Mouse (Mus musculus) intestine, embryonic 14.5 days (tissue): Measurements from ENCODE around the gene Gm9833. TPM values are rescaled to one million over a fixed set of nuclear protein-coding genes. Genes with fewer than 3 reads are reported as not detected.

Experiments
- ATAC-seq: fragments of 200-750 bp; cut with Nextera tagmentation; replicated peaks from 2 replicates; pipeline ENCODE4 v1.8.0; 2017; ENCODE audit warnings: low read depth, moderate number of reproducible peaks, moderate TSS enrichment, moderate library complexity; ENCODE audit not compliant: low FRiP score, low TSS enrichment
- DNase-seq: peaks from one replicate; pipeline ENCODE4 v3.0.0-alpha.2; 2018; ENCODE audit warnings: low spot score
- H3K27ac ChIP-seq: fragments of 300-500 bp; sonication (generic); 2 replicates; pipeline ENCODE4 v1.5.1; 2014; ENCODE audit warnings: low read depth, mild to moderate bottlenecking, control low read depth
- H3K27me3 ChIP-seq: fragments of 300-500 bp; sonication (generic); replicated peaks from 2 replicates; pipeline ENCODE4 v1.6.1; 2014; ENCODE audit warnings: low read length, control low read depth; ENCODE audit not compliant: control insufficient read depth, insufficient read depth
- H3K36me3 ChIP-seq: fragments of 300-500 bp; sonication (generic); 2 replicates; pipeline ENCODE4 v1.6.1; 2014; ENCODE audit warnings: low read length, control low read depth; ENCODE audit not compliant: control insufficient read depth, insufficient read depth
- H3K4me1 ChIP-seq: fragments of 300-500 bp; sonication (generic); replicated peaks from 2 replicates; pipeline ENCODE4 v1.6.1; 2014; ENCODE audit warnings: low read length, control low read depth, mixed read lengths; ENCODE audit not compliant: control insufficient read depth, insufficient read depth
- H3K4me2 ChIP-seq: fragments of 300-500 bp; sonication (generic); 2 replicates; pipeline ENCODE4 v1.6.1; 2014; ENCODE audit warnings: low read length
- H3K4me3 ChIP-seq: fragments of 300-500 bp; sonication (generic); 2 replicates; pipeline ENCODE4 v1.5.1; 2014; ENCODE audit warnings: low read depth, low read length, control low read depth, mixed read lengths
- H3K9ac ChIP-seq: fragments of 300-500 bp; sonication (generic); 2 replicates; pipeline ENCODE4 v1.6.1; 2014; ENCODE audit warnings: mild to moderate bottlenecking, low read length
- H3K9me3 ChIP-seq: fragments of 300-500 bp; sonication (generic); 2 replicates; pipeline ENCODE4 v1.6.1; 2016; ENCODE audit warnings: low read length, control low read depth; ENCODE audit not compliant: control insufficient read depth
- WGBS: fragments of 180-500 bp; shearing (Covaris S2); extraction: QIAGEN DNeasy Blood & Tissue Kit; methylation state at CpG from one replicate; pipeline ENCODE4 v1.1.7; 2014; 5-methylcytosine and 5-hydroxymethylcytosine counted together
- polyA plus RNA-seq: library from polyadenylated mRNA; unstranded; fragments of >200 nt; fragmentation: Nextera tagmentation; extraction: Ambion mirVana; gene quantifications from 2 replicates; pipeline ENCODE4 v1.2.1, GENCODE M21; 2014

Gm9833 gene
- polyA plus RNA-seq, 1 experiment from 2014 or later: 2.6 TPM

- Histone ChIP-seq H3K27ac (no peak overlapping the region), H3K4me3 (no peak overlapping the region), H3K36me3 (no peaks in the 10 kb centered on the region), H3K27me3 (no peaks in the 10 kb centered on the region), H3K9me3 (no peaks in the 10 kb centered on the region), H3K4me2 (no peak overlapping the region), H3K4me1 (no peaks in the 10 kb centered on the region), H3K9ac (no peak overlapping the region)
- no peak for DNase-seq
- no peak for ATAC-seq
- WGBS: 84% methylated on average over 2 of the region's 2 CpGs
These were observed 23.7 kb downstream of the Gm9833 start for GRCm38 (mm10) chr3:10111570-10111969.

- Histone ChIP-seq H3K27me3 (no peaks in the 10 kb centered on the region), H3K36me3 (no peaks in the 10 kb centered on the region), H3K9me3 (no peaks in the 10 kb centered on the region), H3K4me1 (no peaks in the 10 kb centered on the region), H3K4me3 (no peak overlapping the region), H3K4me2 (no peak overlapping the region), H3K9ac (no peak overlapping the region), H3K27ac (no peak overlapping the region)
- DNase-seq (no peak), ATAC-seq (no peak)
- WGBS: 80% methylated on average over 4 of the region's 4 CpGs
These were observed 24.3 kb downstream of the Gm9833 start for GRCm38 (mm10) chr3:10112196-10112595.

GRCm38 (mm10) chr3:10112660-10113059, 24.8 kb downstream of the Gm9833 start:
- H3K27me3 ChIP-seq: no peaks in the 10 kb centered on the region
- no peaks in the 10 kb centered on the region for H3K4me1 ChIP-seq
- WGBS: 95% methylated on average over 2 of the region's 2 CpGs
- no peaks in the 10 kb centered on the region for H3K36me3 ChIP-seq
- H3K4me3 ChIP-seq: no peak overlapping the region
- no peak overlapping the region for H3K27ac ChIP-seq
- no peak overlapping the region for H3K9ac ChIP-seq
- ATAC-seq (no peak), DNase-seq (no peak)
- no peaks in the 10 kb centered on the region for H3K9me3 ChIP-seq
- H3K4me2 ChIP-seq: no peak overlapping the region

GRCm38 (mm10) chr3:10116531-10116930, 28.6 kb downstream of the Gm9833 start:
- DNase-seq: no peak
- Histone ChIP-seq H3K36me3 (no peaks in the 10 kb centered on the region), H3K4me2 (no peak overlapping the region), H3K27ac (no peak overlapping the region), H3K4me3 (no peak overlapping the region), H3K27me3 (no peaks in the 10 kb centered on the region), H3K9ac (no peak overlapping the region), H3K9me3 (no peaks in the 10 kb centered on the region), H3K4me1 (no peaks in the 10 kb centered on the region)
- ATAC-seq: no peak
- 93% methylated on average over 12 of the region's 12 CpGs for WGBS

DNA sequence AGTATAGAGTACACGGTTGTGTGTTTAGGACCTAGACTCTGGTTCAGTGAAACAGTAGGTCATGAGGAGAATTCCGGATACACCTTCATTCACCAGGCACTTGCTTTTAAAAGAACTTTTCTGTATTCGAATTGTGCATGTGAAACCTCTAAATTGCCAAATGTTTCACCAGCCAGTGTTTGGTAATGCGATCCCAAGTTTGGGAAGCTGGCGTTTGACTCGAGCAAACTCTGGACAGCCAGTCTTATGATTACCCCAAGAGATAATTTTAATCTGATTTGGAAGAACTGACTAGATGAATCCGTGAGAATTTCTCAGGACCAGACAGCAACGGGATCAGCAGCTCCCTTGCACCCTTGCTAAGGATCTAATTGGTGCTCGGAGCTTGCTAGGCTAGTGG, 33.3 kb downstream of the Gm9833 start:
- Histone ChIP-seq H3K9me3 (no peaks in the 10 kb centered on the region), H3K27ac (no peak overlapping the region), H3K4me2 (no peak overlapping the region), H3K36me3 (no peaks in the 10 kb centered on the region), H3K27me3 (no peaks in the 10 kb centered on the region), H3K4me1 (no peaks in the 10 kb centered on the region), H3K4me3 (no peak overlapping the region), H3K9ac (no peak overlapping the region)
- DNase-seq (no peak), ATAC-seq (no peak)
- WGBS: 83% methylated on average over 9 of the region's 9 CpGs

GRCm38 (mm10) chr3:10121956-10122739, 34.2 kb downstream of the Gm9833 start:
- Histone ChIP-seq H3K4me2 (no peak overlapping the region), H3K36me3 (no peaks in the 10 kb centered on the region), H3K27ac (no peak overlapping the region), H3K9me3 (no peaks in the 10 kb centered on the region), H3K9ac (no peak overlapping the region), H3K4me1 (no peaks in the 10 kb centered on the region), H3K27me3 (no peaks in the 10 kb centered on the region), H3K4me3 (no peak overlapping the region)
- ATAC-seq (no peak), DNase-seq (no peak)
- 74% methylated on average over 6 of the region's 6 CpGs for WGBS

DNA sequence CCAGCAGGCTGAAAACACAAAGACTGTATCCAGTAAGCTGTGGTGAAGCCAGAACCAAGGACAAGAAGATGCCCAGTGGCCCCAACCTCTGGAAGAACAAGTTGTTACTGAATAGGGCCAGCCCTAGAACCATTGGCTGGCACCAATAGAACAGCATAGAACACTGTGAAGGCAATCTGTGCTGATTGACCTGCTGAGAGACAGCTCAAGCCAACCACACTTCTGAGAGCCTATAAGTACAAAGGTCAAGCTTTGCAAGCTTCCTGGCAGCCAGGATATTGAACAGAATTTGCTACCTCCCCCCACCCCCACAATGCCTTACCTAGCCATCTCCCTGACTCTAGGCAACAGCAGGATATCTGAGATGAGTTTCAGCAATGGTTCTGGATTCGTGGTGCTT, 35.7 kb downstream of the Gm9833 start:
- no peak overlapping the region for H3K9ac ChIP-seq
- no peaks in the 10 kb centered on the region for H3K36me3 ChIP-seq
- DNase-seq (no peak), ATAC-seq (no peak)
- no peaks in the 10 kb centered on the region for H3K4me1 ChIP-seq
- no peak overlapping the region for H3K27ac ChIP-seq
- no peaks in the 10 kb centered on the region for H3K27me3 ChIP-seq
- WGBS: 79% methylated on average over 1 of the region's 1 CpGs
- no peak overlapping the region for H3K4me3 ChIP-seq
- H3K9me3 ChIP-seq: no peaks in the 10 kb centered on the region
- no peak overlapping the region for H3K4me2 ChIP-seq

DNA sequence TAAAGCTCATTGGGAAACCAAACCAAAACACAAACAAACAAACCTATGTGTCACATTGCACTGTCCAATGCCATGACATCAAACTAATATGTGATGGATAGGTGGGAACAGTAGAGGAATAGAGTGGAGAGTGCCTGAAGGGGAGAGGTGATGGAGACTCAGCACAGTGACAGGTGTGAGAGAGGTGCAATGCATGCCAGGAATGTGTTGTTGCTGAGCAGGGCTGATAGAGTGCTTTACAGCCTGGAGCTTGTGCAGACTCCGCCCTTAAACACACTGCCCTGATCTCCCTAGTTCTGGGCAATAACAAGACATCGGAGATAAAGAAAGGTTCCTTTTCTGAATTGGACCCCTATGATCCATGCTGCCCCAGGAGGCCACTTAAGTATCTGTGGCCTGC, 36.2 kb downstream of the Gm9833 start:
- Histone ChIP-seq H3K4me2 (no peak overlapping the region), H3K9ac (no peak overlapping the region), H3K36me3 (no peaks in the 10 kb centered on the region), H3K4me3 (no peak overlapping the region), H3K4me1 (no peaks in the 10 kb centered on the region), H3K27me3 (no peaks in the 10 kb centered on the region), H3K27ac (no peak overlapping the region), H3K9me3 (no peaks in the 10 kb centered on the region)
- no peak for DNase-seq
- ATAC-seq: no peak
- 83% methylated on average over 2 of the region's 2 CpGs for WGBS

DNA sequence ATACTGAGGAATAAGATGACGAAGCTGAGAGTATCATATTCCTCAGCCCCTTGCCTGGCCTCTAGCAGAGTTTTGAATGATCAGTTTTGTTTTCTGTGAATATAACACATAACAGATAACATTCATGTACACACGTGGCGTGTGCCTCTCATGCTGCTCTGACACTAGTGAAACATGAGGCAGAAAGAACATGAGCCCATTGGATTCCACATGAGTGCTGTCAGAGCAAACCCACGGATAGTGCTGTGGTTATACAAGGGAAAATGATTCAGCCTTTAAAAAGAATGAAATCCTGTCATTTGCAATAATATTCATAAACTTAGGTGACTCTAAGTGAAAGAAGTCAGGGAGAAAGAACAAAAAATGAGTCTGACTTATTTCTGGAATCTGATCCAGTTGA, 37.4 kb downstream of the Gm9833 start:
- no peak overlapping the region for H3K9ac ChIP-seq
- DNase-seq: no peak
- ATAC-seq: no peak
- no peaks in the 10 kb centered on the region for H3K36me3 ChIP-seq
- H3K9me3 ChIP-seq: no peaks in the 10 kb centered on the region
- no peak overlapping the region for H3K4me3 ChIP-seq
- H3K4me1 ChIP-seq: no peaks in the 10 kb centered on the region
- H3K27me3 ChIP-seq: no peaks in the 10 kb centered on the region
- H3K27ac ChIP-seq: no peak overlapping the region
- WGBS: 81% methylated on average over 4 of the region's 4 CpGs
- no peak overlapping the region for H3K4me2 ChIP-seq
